21 mouse cellular contexts compared by ENCODE assay signal in the genomic region with DNA sequence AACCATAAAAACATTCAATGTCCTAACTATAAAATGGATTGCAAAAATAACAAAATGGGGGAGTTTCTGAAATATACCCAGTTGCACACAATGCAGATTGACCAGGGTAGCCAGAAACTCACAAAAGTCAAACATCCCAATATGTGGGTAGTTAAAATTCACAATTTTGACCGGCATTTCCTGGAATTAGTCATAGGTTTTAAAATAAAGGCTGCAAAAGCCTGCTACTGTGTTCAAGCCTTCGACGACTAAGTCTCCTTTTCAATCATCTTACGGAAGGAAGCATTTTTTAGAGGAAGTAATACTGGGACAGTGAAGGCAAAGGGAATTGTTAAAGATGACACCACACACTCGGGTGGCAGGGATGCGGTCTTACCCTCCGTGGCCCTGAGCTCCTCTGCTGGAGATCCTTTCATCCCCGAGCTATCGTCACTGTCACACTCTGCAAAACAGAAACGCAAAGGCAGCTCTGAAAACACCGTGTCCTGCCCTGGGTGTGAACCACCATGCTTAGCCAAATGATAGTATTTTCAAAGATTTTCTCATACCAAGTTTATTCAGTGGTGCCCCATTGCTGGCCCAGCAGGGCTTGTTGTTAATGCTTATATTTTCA. TPM values are rescaled to one million over a fixed set of nuclear protein-coding genes. Genes with fewer than 3 reads are reported as not detected.
DNase-seq lines count a peak whose midpoint lies in the region; ATAC-seq and TF ChIP-seq lines count a peak whose summit lies in the region.
"Had no signal": no experiment of that assay in that cellular context is flagged by ENCODE, and none has a peak within 500 bp of the region (broad histone marks: within the 10 kb centered on the region; RNA-seq: fewer than 3 reads in every experiment).

No protein-coding gene starts in this region.

- TF ChIP-seq CTCF in CH12.LX (conservative IDR thresholded peaks at IDR 0.05 in 1 of 2, IDR thresholded peaks at IDR 0.05 in 1 of 2; ENCODE audit: low read depth in 2 of 2, low read length in 2 of 2) = no peak

- DNase-seq in heart, adult 11 months = peak; percentile 69
- no peak for DNase-seq in heart, postnatal 4 days
- DNase-seq in heart, embryonic 10.5 days (ENCODE audit: low spot score) = peak; percentile 56
- peak; percentile 52 for DNase-seq in CH12.LX (ENCODE audit: extremely low read depth)
- DNase-seq in gastrocnemius, postnatal 36 days = no peak
- DNase-seq: adrenal gland, adult 2 months; adrenal gland, adult 8-10 months; adrenal gland, postnatal 10 days; adrenal gland, postnatal 14 days; adrenal gland, postnatal 25 days; adrenal gland, postnatal 36 days; B cell, adult 2 months; cerebellum, adult 11 months; cerebellum, adult 11-12 months; cerebellum, adult 18-20 months; cerebellum, adult 2 months had no signal

- H3K79me2 ChIP-seq in CH12.LX (replicated peaks; ENCODE audit: control insufficient read depth, extremely low read depth, insufficient read depth, poor library complexity, severe bottlenecking) = no peaks in the 10 kb centered on the region

- H3K27ac ChIP-seq in heart, embryonic 10.5 days = no peak overlapping the region
- H3K27ac ChIP-seq in heart, embryonic 11.5 days (ENCODE audit: low read depth, low read length) = no peak overlapping the region
- H3K27ac ChIP-seq in CH12.LX (ENCODE audit: insufficient read depth, low read depth) = peak overlapping the region; percentile 17; the same call in 1 of the 2 replicates

- no peak for TF ChIP-seq RAD21 in CH12.LX (IDR thresholded peaks at IDR 0.05; ENCODE audit: low read depth, low read length)

- dilution Hi-C loops in CH12.LX (cut with MboI; ENCODE audit: extremely low pct_ligation_motif_present, extremely low pct_unique_long_range_greater_than_20kb, low sequenced_read_pairs) = no loop called here

- no peaks in the 10 kb centered on the region for H3K27me3 ChIP-seq in heart, embryonic 10.5 days (ENCODE audit: insufficient read depth, poor library complexity, severe bottlenecking)
- H3K27me3 ChIP-seq in heart, embryonic 11.5 days (ENCODE audit: control insufficient read depth, insufficient read depth, low read length) = no peaks in the 10 kb centered on the region
- no peaks in the 10 kb centered on the region for H3K27me3 ChIP-seq in CH12.LX (replicated peaks)
- H3K27me3 ChIP-seq: Patski had no signal

- no peak overlapping the region for H3K9ac ChIP-seq in heart, embryonic 11.5 days (ENCODE audit: low read depth, low read length)
- H3K9ac ChIP-seq in CH12.LX (ENCODE audit: insufficient read depth, low read depth) = no peak overlapping the region

- peak; percentile 77 for TF ChIP-seq EP300 in CH12.LX (IDR thresholded peaks at IDR 0.05; ENCODE audit: low read length)

- TF ChIP-seq POLR2A in CH12.LX (IDR thresholded peaks at IDR 0.05; ENCODE audit: low read depth, low read length) = no peak

- no peak for ATAC-seq in heart, embryonic 11.5 days (replicated peaks; ENCODE audit: insufficient number of reproducible peaks, low FRiP score, low TSS enrichment)
- ATAC-seq: activated CD4-positive, CD25-positive, alpha-beta regulatory T cell, adult 4 months; CD4-positive, CD25-positive, alpha-beta regulatory T cell, adult 4 months; Patski had no signal

- H3K9me3 ChIP-seq in heart, embryonic 10.5 days = no peaks in the 10 kb centered on the region
- no peaks in the 10 kb centered on the region for H3K9me3 ChIP-seq in heart, embryonic 11.5 days (replicated peaks; ENCODE audit: control insufficient read depth, low read length)
- H3K9me3 ChIP-seq in CH12.LX (replicated peaks; ENCODE audit: low read length) = no peaks in the 10 kb centered on the region
- H3K9me3 ChIP-seq: G1E had no signal

- peaks cover 26% of the 10 kb centered on the region for H3K36me3 ChIP-seq in heart, embryonic 10.5 days
- peaks cover 4% of the 10 kb centered on the region; the same call in 1 of the 2 replicates for H3K36me3 ChIP-seq in heart, embryonic 11.5 days (ENCODE audit: control insufficient read depth, insufficient read depth, low read length)
- peaks cover 21 to 66% of the 10 kb centered on the region in 2 experiments for H3K36me3 ChIP-seq in CH12.LX (replicated peaks in 1 of 2; ENCODE audit: control insufficient read depth in 1 of 2, insufficient read depth in 1 of 2, low read length in 1 of 2)

- intact Hi-C loops in gastrocnemius, postnatal 36 days (cut with DNase I) = no loop called here

- in situ Hi-C loops in CH12.LX (cut with MboI; ENCODE audit: low pct_ligation_motif_present, low pct_unique_long_range_greater_than_20kb, low sequenced_read_pairs) = no loop called here

- WGBS in heart, embryonic 10.5 days = 91% methylated on average over 11 of the region's 11 CpGs
- 90% methylated on average over 11 of the region's 11 CpGs for WGBS in heart, embryonic 11.5 days (ENCODE audit: insufficient replicate concordance)

- no peaks in the 10 kb centered on the region for H3K4me1 ChIP-seq in heart, embryonic 10.5 days
- H3K4me1 ChIP-seq in heart, embryonic 11.5 days (ENCODE audit: control insufficient read depth, insufficient read depth, low read length) = no peaks in the 10 kb centered on the region
- H3K4me1 ChIP-seq in CH12.LX (ENCODE audit: control insufficient read depth in 1 of 2, insufficient read depth in 2 of 2) = peaks cover 5 to 38% of the 10 kb centered on the region in 2 experiments; a peak in 3 of 4 replicates

- no peak overlapping the region for H3K4me2 ChIP-seq in heart, embryonic 11.5 days
- H3K4me2 ChIP-seq in CH12.LX (ENCODE audit: insufficient read depth, low read depth, poor library complexity, severe bottlenecking) = peak overlapping the region; percentile 34; the same call in 1 of the 2 replicates

- H3K4me3 ChIP-seq in heart, embryonic 10.5 days = no peak overlapping the region
- H3K4me3 ChIP-seq in heart, embryonic 11.5 days (ENCODE audit: low read depth, low read length) = no peak overlapping the region
- H3K4me3 ChIP-seq in CH12.LX (replicated peaks in 1 of 3; ENCODE audit: low read depth in 2 of 3, low read length in 2 of 3, poor library complexity in 1 of 3) = no peak overlapping the region

TF ChIP-seq in CH12.LX, 34 proteins besides CTCF, POLR2A, EP300 and RAD21:
- TF ChIP-seq RCOR1 (conservative IDR thresholded peaks at IDR 0.05; ENCODE audit: low read depth, low read length) (peak; percentile 75; the same call in 1 of the 2 replicates), MXI1 (IDR thresholded peaks at IDR 0.05; ENCODE audit: low read depth, low read length) (no peak), ETS1 (conservative IDR thresholded peaks at IDR 0.05; ENCODE audit: low read depth, low read length) (0 out of 2 replicates have a peak, but pooled peaks have one; percentile 29), JUN (IDR thresholded peaks at IDR 0.05; ENCODE audit: insufficient read depth, low read depth, low read length) (peak; percentile 54; the same call in 1 of the 2 replicates), POLR2AphosphoS2 (IDR thresholded peaks at IDR 0.05; ENCODE audit: low read depth, low read length) (no peak), JUND (conservative IDR thresholded peaks at IDR 0.05; ENCODE audit: low read depth, low read length) (peak; percentile 83), MEF2A (IDR thresholded peaks at IDR 0.05; ENCODE audit: borderline replicate concordance, low read depth, low read length) (peak; percentile 71), IRF4 (IDR thresholded peaks at IDR 0.05; ENCODE audit: low read depth, low read length) (peak; percentile 90), BHLHE40 (IDR thresholded peaks at IDR 0.05; ENCODE audit: low read depth, low read length) (0 out of 2 replicates have a peak, but pooled peaks have one; percentile 28)

RNA-seq across cellular contexts. Expression of a gene that starts 8.0 kb away (rescaled TPM):
- 10 to 100 TPM; 62.7 to 67.7 TPM for total RNA-seq in heart, postnatal 4 days (2021)
- 104 and 115 TPM in 2 replicates for polyA plus RNA-seq in heart, embryonic 10.5 days (2016; fragmentation: Nextera tagmentation; extraction: Ambion mirVana)
- 96.4 and 99.9 TPM in 2 replicates for polyA plus RNA-seq in heart, embryonic 11.5 days (2014; fragmentation: Nextera tagmentation; extraction: Ambion mirVana)
- total RNA-seq in CH12.LX (2012; rRNA removed) (51.1 and 54.8 TPM in 2 replicates), CH12.LX (2014; rRNA removed) (73.5 and 81.7 TPM in 2 replicates)
- 62.1 and 64.4 TPM in 2 replicates for polyA plus RNA-seq in CH12.LX (2012; ENCODE audit: insufficient read length, low read depth)
- 10 to 100 TPM; 15.8 to 19.0 TPM for total RNA-seq in gastrocnemius, postnatal 36 days (2021)

RNA-seq across cellular contexts. Expression of a gene that starts 45.9 kb away (rescaled TPM):
- total RNA-seq in heart, postnatal 4 days (2021) = 10 to 100 TPM; 19.0 to 19.6 TPM
- polyA plus RNA-seq in heart, embryonic 10.5 days (2016; fragmentation: Nextera tagmentation; extraction: Ambion mirVana) = 16.1 and 18.1 TPM in 2 replicates
- polyA plus RNA-seq in heart, embryonic 11.5 days (2014; fragmentation: Nextera tagmentation; extraction: Ambion mirVana) = 14.2 and 14.4 TPM in 2 replicates
- total RNA-seq in CH12.LX (2012; rRNA removed) = 5.8 and 5.9 TPM in 2 replicates
- 5.0 and 6.7 TPM in 2 replicates for total RNA-seq in CH12.LX (2014; rRNA removed)
- polyA plus RNA-seq in CH12.LX (2012; ENCODE audit: insufficient read length, low read depth) = 16.8 and 17.6 TPM in 2 replicates
- total RNA-seq in gastrocnemius, postnatal 36 days (2021) = 1 to 10 TPM; 4.2 to 5.1 TPM
- polyA plus RNA-seq: G1E had no signal

RNA-seq across cellular contexts. Expression of a gene that starts 48.8 kb away (rescaled TPM):
- total RNA-seq in heart, postnatal 4 days (2021) = 10 to 100 TPM; 21.1 to 30.8 TPM
- 19.3 and 23.5 TPM in 2 replicates for polyA plus RNA-seq in heart, embryonic 10.5 days (2016; fragmentation: Nextera tagmentation; extraction: Ambion mirVana)
- polyA plus RNA-seq in heart, embryonic 11.5 days (2014; fragmentation: Nextera tagmentation; extraction: Ambion mirVana) = 20.5 and 26.9 TPM in 2 replicates
- total RNA-seq in CH12.LX (2012; rRNA removed) = 13.9 and 16.6 TPM in 2 replicates
- 21.2 and 23.0 TPM in 2 replicates for total RNA-seq in CH12.LX (2014; rRNA removed)
- 20.5 and 22.9 TPM in 2 replicates for polyA plus RNA-seq in CH12.LX (2012; ENCODE audit: insufficient read length, low read depth)
- 10 to 100 TPM in 1 of 2 experiments, 1 to 10 TPM in 1; 7.7 to 10.2 TPM for total RNA-seq in gastrocnemius, postnatal 36 days (2021)

Comparison
In these comparisons a context has a peak if more than half of its experiments do, and no peak if none do; other contexts are left out.
1. DNase-seq: peak in heart, adult 11 months (single experiment), heart, embryonic 10.5 days (single experiment) and CH12.LX (single experiment); none in heart, postnatal 4 days (single experiment) and gastrocnemius, postnatal 36 days (0 of 2).